Mouse (Mus musculus) gastrocnemius, adult 8-10 months (tissue): ENCODE measurements around the gene Mcidas. TPM values are rescaled to one million over a fixed set of nuclear protein-coding genes. Genes with fewer than 3 reads are reported as not detected.

ENCODE experiments used
- microRNA-seq: library from miRNA; unstranded; fragments of <30 nt; microRNA quantifications from one replicate; pipeline ENCODE4 v1.2.0, GENCODE M21; 2022
- total RNA-seq, 4 experiments: library from RNA; stranded (reverse); gene quantifications; 2 replicates each; pipeline ENCODE4 v1.2.4; 2022

Gene Mcidas
- total RNA-seq, 4 experiments from 2014 or later = not detected

Small RNAs within 50 kb of the gene (microRNA-seq; reads per million reads assigned to microRNA genes)
- gene Mir449a = not detected
- not detected for gene Mir449b
- not detected for gene Mir449c

Other genes with a start within 250 kb of the Mcidas start
- 10 to 100 TPM; 33.7 to 45.4 (median 40.9) TPM for gene Plpp1, start 193.1 kb upstream of the Mcidas start, total RNA-seq
- gene Mtrex, start 66.4 kb upstream of the Mcidas start, total RNA-seq = 10 to 100 TPM; 27.2 to 32.1 (median 28.2) TPM
- 10 to 100 TPM; 15.3 to 16.8 (median 16.3) TPM for gene Dhx29, start 66.4 kb upstream of the Mcidas start, total RNA-seq
- gene Ccno, start 6.0 kb upstream of the Mcidas start, total RNA-seq = not detected
- gene Cdc20b, start 41.3 kb downstream of the Mcidas start, total RNA-seq = not detected
- 1 to 10 TPM; 2.9 to 5.1 (median 4.2) TPM for gene Gpx8, start 52.6 kb downstream of the Mcidas start, total RNA-seq
- not detected for gene Gzma, start 107.1 kb downstream of the Mcidas start, total RNA-seq
- gene Esm1, start 215.8 kb downstream of the Mcidas start, total RNA-seq = under 1 TPM in 3 of 4 experiments, not detected in 1; 0.29 to 0.49 (median 0.43) TPM
- not detected for gene Gzmk, start 232.1 kb downstream of the Mcidas start, total RNA-seq